Mouse (Mus musculus) spleen, embryonic (tissue): ENCODE measurements around the gene Cnih2.

ENCODE experiments used
- CTCF ChIA-PET: fragments of 350-600 bp; sonication (Branson Sonifier 250); formaldehyde crosslinking; loops from one replicate; lab custom pipeline; 2022; lab: Charles Lee

Cnih2 gene

DNA sequence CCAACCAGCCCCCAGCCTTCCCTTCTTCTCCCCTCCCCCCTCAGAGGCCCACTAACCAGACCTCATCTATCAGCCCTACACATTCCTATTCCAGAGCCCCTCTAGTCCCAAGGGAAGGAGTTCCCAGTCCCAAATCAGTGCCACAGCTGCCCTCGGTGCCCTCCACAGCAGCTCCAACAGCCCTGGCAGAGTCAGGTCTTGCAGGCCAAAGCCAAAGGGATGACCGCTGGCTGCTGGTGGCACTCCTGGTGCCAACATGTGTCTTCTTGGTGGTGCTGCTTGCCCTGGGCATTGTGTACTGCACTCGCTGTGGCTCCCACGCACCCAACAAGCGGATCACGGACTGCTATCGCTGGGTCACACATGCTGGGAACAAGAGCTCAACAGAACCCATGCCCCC lies 28.3 kb downstream of the Cnih2 start:
- CTCF ChIA-PET, result interaction anchor here (1.3 kb wide), 1 partner anchor 14 kb away, joined by 3 read pairs; no protein-coding TSS in a partner anchor

GRCm38 (mm10) chr19:5069486-5069885 lies 28.8 kb downstream of the Cnih2 start:
- CTCF ChIA-PET, result interaction anchor here (1.3 kb wide), 1 partner anchor 14 kb away, joined by 3 read pairs; no protein-coding TSS in a partner anchor

- CTCF ChIA-PET, result no interaction called here
These were observed 29.6 kb downstream of the Cnih2 start for GRCm38 (mm10) chr19:5068570-5069234.

DNA sequence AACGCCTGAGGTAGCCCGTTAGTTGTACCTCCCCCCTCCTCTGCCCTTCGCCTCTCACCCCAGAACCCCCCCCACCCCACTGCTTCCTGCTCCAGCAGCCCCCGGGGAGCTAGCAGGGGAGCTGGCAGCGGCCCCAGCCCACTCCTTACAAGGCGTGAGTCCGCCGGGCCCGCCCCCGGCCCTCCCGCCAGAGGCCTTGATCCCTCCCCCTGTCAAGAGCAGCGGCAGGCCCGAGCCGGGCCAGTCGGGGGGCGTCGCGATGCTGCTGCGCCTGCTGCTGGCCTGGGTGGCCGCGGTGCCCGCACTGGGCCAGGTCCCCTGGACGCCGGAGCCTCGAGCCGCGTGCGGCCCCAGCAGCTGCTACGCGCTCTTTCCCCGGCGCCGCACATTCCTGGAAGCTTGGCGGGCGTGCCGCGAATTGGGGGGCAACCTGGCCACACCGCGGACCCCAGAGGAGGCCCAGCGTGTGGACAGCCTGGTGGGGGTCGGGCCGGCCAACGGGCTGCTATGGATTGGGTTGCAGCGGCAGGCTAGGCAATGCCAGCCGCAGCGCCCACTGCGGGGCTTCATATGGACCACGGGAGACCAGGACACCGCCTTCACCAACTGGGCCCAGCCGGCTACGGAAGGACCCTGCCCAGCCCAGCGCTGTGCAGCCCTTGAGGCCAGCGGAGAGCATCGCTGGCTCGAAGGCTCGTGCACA lies 30.3 kb downstream of the Cnih2 start, which contains the start of gene Cd248:
Cd248 (plus strand) TSS at position 212 of the 703 bp plus-strand sequence.
- CTCF ChIA-PET, result interaction anchor here (0.5 to 0.7 kb wide), 2 partner anchors 18 to 1060 kb away, joined by 3 read pairs; partner anchors contain the start of genes Rin1 and Snx15

- CTCF ChIA-PET, result interaction anchor here (0.7 kb wide), 1 partner anchor 1061 kb away, joined by 3 read pairs; the partner anchor contains the start of gene Snx15
These were observed 31.1 kb downstream of the Cnih2 start for GRCm38 (mm10) chr19:5067040-5067799.

DNA sequence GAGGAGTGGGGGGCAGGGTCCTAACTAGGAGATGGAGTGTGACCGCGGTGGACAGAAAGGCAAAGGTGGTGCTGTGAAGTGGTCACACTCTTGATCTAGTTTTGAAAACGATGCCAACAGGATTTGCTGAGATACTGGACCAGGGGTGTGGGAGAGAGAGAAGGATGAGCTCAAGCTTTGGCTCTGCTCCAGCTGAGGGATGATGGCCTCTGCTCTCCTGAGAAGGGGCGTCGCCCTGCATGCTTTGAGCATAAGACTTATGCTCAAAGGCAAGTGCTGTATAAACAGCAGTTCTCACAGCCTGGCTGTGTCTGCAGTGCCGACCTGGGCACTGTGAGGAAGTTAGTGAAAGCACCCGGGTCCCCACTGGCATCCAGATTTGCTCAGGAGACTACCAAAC lies 33.2 kb downstream of the Cnih2 start:
- CTCF ChIA-PET, result interaction anchor here (0.6 kb wide), 1 partner anchor 25 kb away, joined by 16 read pairs; no protein-coding TSS in a partner anchor

- CTCF ChIA-PET, result interaction anchor here (0.7 kb wide), 1 partner anchor 364 kb away, joined by 4 read pairs; no protein-coding TSS in a partner anchor
These were observed 35.9 kb downstream of the Cnih2 start for GRCm38 (mm10) chr19:5062446-5062845.

DNA sequence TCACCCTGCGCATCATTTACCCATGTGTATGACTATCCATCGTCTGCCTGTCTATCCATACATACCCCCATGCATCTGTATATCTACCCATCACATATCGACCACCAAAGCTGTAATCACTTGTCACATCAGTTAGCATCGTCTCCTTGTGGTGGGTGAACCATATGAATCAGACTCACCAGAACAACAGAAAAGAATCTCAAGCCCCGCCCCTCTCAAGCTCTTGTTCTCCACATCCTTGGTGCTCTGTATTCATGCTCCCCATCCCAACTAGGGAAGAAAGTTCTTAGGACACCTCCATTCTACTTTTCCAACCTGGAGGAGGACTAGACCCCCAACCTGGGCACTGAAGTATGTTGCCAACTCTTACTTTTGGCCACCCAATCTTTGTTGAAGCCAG lies 36.3 kb downstream of the Cnih2 start:
- CTCF ChIA-PET, result no interaction called here

DNA sequence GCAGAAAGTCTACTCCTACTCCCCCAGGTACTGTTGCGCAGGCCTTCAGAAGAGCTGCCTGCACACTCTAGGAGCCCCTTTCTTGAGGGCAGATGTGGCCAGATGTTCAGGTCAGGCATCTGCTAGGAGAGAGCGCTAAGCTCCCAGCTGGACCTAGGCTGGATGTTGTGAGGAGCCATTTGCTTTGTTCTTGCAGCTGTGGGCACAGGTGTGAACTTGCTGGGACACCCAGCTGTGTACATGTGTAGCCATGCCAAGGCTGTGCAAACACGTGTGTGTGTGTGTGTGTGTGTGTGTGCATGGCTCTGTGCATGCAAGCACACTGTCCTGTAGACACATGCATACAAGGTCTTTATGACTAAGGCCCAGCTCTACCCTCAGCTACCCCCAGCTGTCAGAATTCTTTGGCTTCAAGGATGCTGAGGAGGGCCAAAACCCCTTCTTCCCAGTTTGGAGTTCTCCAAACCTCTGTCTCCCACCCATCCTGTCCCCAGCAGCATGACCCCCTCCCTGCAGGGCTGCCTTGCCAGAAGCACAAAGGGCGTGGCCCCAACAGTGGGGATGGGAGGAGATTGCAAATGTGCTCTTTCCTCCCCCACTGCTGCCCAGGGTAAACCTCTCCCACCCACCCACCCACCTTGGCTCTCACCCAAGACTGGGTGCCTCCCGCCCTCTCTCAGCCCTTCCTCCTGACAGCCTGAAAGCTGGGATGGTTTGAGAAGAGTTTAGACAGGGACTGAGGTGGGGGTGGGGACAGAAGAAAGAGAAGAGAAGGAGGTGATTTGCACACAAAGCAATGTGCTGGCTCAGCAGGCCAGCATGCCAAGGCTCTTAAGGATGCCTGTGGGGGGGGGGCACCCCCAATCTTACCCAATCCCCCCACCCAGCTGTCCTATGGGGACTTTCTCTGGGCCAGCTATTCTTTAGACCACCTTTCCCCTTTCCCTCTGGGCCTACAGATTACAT lies 37.7 kb downstream of the Cnih2 start:
- CTCF ChIA-PET, result no interaction called here

GRCm38 (mm10) chr19:5058801-5059771 lies 39.2 kb downstream of the Cnih2 start:
- CTCF ChIA-PET, result no interaction called here

DNA sequence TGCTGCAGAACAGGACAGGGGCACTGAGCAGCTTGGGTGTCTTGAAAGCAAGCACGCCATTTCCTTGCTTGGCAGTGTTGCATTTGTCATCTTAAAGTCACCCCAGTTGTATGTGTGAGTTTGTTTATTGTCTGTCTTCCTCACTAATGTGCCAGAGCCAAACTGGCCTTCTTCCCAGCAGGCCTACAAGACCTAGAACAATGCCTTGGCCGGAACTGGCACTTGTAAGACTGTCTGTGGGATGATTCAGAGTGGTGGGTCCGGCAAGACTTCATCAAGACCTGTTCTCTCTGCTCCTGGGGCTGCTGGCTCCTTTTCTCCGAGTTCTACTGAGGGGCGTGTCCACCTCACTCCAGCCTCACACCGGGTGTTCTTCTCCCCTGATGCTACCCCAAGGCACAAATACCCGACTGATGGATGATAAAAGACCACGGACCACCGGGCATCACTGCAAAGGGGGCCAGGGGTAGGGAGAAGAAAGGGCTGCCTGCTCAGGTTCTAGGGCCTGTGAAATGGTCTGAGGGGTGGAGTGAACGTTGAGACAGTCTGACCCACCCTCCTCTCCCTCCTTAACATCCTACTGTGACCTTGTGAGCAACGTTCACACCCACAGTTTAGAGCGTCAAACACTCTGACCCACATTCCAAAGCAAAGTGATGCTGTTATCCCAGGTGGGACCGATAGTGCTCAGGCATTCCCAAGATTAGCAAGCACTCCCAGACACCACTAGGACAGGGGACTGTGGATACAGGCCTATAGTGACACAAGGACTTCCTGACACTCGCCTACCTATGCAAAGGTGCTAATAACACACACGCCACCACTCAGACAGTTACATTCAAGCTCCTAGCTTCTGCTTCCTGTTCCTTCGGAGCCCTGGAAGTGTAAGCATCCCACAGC lies 40.2 kb downstream of the Cnih2 start:
- CTCF ChIA-PET, result no interaction called here

DNA sequence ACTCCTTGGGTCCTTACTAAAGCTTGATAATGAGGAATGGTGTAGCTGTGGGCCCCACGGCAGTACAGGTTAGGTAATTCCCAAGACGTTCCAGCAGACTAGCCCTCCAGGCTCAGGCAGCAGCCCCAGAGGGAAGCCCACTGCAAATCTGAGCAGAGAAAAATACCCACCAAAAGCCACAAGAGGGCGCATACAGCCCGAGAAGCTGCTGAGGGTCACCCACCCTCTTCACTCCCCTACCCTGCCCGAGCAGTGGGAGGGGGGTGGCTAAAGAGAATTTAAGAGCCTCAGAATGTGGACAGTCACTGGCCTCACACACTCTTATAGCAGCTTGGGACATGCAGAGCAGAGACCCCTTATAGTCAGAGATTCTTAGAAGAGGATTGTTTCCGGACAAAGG lies 42.1 kb downstream of the Cnih2 start:
- CTCF ChIA-PET, result interaction anchor here (0.8 to 1.2 kb wide), 2 partner anchors 14 to 37 kb away, joined by 3 read pairs; no protein-coding TSS in a partner anchor

- CTCF ChIA-PET, result interaction anchor here (1.0 to 1.1 kb wide), 2 partner anchors 13 to 46 kb away, joined by 3 to 4 read pairs; partner anchors contain the start of gene Brms1
These were observed 44.4 kb downstream of the Cnih2 start for GRCm38 (mm10) chr19:5053909-5054308.

GRCm38 (mm10) chr19:5052853-5053252 lies 45.5 kb downstream of the Cnih2 start:
- CTCF ChIA-PET, result no interaction called here

- CTCF ChIA-PET, result no interaction called here
These were observed 46.0 kb downstream of the Cnih2 start for GRCm38 (mm10) chr19:5052166-5052822.

- CTCF ChIA-PET, result interaction anchor here (0.6 kb wide), 1 partner anchor 550 kb away, joined by 3 read pairs; the partner anchor contains the start of gene Rnaseh2c
These were observed 46.8 kb downstream of the Cnih2 start for GRCm38 (mm10) chr19:5051515-5051914.

DNA sequence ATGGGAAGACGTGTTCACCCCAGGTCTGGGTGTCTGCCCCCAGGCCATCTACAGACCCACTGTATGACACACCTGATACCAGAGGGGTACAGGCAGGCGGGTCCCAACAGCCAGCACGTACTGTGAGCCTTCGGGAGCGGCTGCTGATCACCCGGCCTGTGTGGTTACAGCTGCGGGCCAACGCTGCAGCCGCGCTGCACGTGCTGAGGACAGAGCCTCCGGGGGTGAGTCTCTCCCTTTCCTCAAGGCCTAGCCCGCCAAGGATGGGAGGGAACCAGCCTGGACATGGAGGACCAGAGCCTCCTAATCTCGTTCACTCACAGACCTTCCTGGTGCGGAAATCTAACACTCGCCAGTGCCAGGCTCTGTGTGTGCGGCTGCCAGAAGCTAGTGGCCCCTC lies 47.3 kb downstream of the Cnih2 start:
- CTCF ChIA-PET, result interaction anchor here (0.6 kb wide), 1 partner anchor 551 kb away, joined by 3 read pairs; the partner anchor contains the start of gene Rnaseh2c
